Mouse (Mus musculus): ENCODE data around the gene Gnb3. TPM values are rescaled to one million over a fixed set of nuclear protein-coding genes. Genes with fewer than 3 reads are reported as not detected.
A peak's percentile ranks its signal among the peaks of the same experiment; 100 is the strongest.

The Gnb3 gene
- polyA plus RNA-seq, 1 experiment from 2014 or later = 0.29 TPM

DNA sequence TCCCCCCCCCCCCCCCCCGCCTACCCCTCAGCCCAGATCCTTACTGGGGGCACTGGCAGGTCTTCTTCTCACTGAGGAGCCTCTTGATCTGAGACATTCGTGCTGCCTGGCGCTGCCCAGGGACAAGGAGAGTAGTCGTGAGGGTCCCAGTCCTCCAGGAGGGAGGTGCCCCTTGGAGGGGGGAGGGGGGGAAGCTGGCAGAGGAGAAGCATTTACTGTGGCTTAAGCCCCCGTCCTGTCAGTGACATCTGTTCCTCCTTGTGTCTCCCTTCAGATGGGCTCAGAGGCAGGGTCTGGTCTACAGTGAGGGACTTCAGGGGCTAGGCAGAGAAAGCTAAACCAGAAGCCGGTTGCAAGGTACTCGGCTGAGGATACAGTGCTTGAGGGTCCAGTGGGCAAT is 26.5 kb upstream of the Gnb3 start:
- Histone ChIP-seq H3K27me3 (ENCODE audit: control insufficient read depth, insufficient read depth, low read depth, low read length) (peaks cover 24% of the 10 kb centered on the region), H3K9me3 (ENCODE audit: control insufficient read depth, low read length) (no peaks in the 10 kb centered on the region), H3K4me2 (ENCODE audit: low read depth, low read length) (no peak overlapping the region), H3K27ac (ENCODE audit: low read length) (no peak overlapping the region), H3K4me3 (ENCODE audit: low read length) (no peak overlapping the region), H3K9ac (ENCODE audit: low read length) (no peak overlapping the region), H3K4me1 (replicated peaks; ENCODE audit: control insufficient read depth, insufficient read depth, low read length) (peaks cover 11% of the 10 kb centered on the region), H3K36me3 (ENCODE audit: control insufficient read depth, insufficient read depth, low read length) (no peaks in the 10 kb centered on the region)
- ATAC-seq (ENCODE audit: low read depth) = no peak
- 59% methylated on average over 6 of the region's 7 CpGs for whole genome bisulfite sequencing

DNA sequence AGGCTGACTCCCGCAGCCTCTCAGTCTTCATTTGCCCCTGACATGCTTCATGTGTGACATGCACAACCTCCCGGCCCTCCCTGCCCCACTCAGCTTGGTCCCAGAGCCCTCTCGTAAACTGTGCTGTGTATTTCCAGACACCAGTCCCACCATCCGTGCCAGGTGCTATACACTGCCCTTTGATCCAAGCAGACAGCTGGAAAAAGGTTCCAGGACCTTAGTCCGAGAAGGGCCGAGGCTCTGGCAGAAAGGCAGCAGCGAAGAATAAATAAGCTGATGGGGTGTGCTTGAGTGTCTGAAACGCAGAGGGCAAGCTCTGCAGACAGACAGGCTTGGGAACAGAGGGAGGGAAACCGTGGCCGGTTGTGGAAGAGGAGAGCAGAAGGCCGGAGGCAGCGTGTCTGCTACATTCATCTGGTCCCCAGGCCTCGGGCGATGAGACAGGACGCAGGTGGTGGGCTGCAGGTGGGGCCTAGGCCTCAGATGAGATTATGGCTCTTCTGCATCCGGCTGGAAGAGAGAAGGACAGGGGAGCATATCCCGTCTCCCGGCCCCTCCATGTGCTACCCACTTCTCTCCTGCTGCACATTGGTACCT is 25.8 kb upstream of the Gnb3 start:
- H3K4me1 ChIP-seq (replicated peaks; ENCODE audit: control insufficient read depth, insufficient read depth, low read length) = peaks cover 11% of the 10 kb centered on the region
- no peak for ATAC-seq (ENCODE audit: low read depth)
- no peak overlapping the region for H3K4me3 ChIP-seq (ENCODE audit: low read length)
- H3K27me3 ChIP-seq (ENCODE audit: control insufficient read depth, insufficient read depth, low read depth, low read length) = peaks cover 29% of the 10 kb centered on the region
- H3K9me3 ChIP-seq (ENCODE audit: control insufficient read depth, low read length) = no peaks in the 10 kb centered on the region
- H3K4me2 ChIP-seq (ENCODE audit: low read depth, low read length) = no peak overlapping the region
- H3K9ac ChIP-seq (ENCODE audit: low read length) = no peak overlapping the region
- no peak overlapping the region for H3K27ac ChIP-seq (ENCODE audit: low read length)
- 33% methylated on average over 18 of the region's 18 CpGs for WGBS
- no peaks in the 10 kb centered on the region for H3K36me3 ChIP-seq (ENCODE audit: control insufficient read depth, insufficient read depth, low read length)

DNA sequence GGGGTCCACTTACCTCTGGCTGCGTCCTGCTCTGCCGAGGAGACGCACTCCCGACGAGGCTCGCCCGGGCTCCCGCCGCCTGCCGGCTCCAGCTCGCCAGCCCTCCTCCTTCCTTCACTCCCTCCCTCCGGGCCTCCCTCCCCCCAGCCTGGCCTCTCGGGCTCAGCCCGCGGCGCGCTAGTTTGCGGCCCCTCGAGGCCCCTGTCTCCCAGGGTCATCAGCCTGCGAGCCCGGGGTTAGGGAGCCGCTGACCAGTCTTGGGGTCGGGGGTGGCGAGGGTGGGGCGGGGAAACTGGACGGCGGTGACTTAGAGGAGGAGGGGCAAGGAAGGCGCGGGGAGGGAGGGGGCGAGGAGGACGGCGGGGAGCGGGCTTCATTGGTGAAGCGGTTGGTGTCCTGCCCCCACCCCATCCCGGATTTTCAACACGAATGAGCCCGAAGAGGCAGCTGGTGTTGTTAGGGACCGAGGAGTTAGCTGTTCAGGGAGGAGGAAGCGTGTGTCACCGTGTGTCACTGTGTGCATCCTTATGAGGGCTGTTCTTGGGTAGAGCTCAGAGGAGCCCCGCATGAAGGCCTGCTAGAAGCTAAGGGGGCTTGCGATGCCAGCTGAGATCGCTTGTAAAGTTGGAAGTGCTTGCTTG is 23.7 kb upstream of the Gnb3 start, which contains the start of gene Gpr162:
Gpr162 (minus strand) TSS at position 326 of the 641 bp plus-strand sequence.
- Histone ChIP-seq H3K4me1 (replicated peaks; ENCODE audit: control insufficient read depth, insufficient read depth, low read length) (peaks cover 11% of the 10 kb centered on the region), H3K4me3 (ENCODE audit: low read length) (peak within 1 kb of the TSS; percentile 59), H3K36me3 (ENCODE audit: control insufficient read depth, insufficient read depth, low read length) (no peaks in the 10 kb centered on the region), H3K9me3 (ENCODE audit: control insufficient read depth, low read length) (no peaks in the 10 kb centered on the region), H3K4me2 (ENCODE audit: low read depth, low read length) (peak within 1 kb of the TSS; percentile 99), H3K27me3 (ENCODE audit: control insufficient read depth, insufficient read depth, low read depth, low read length) (peaks cover 38% of the 10 kb centered on the region), H3K9ac (ENCODE audit: low read length) (peak within 1 kb of the TSS; percentile 72), H3K27ac (ENCODE audit: low read length) (no peak within 1 kb of the TSS)
- ATAC-seq (ENCODE audit: low read depth) = peak; percentile 66
- under 1% methylated on average over 38 of the region's 43 CpGs for WGBS

DNA sequence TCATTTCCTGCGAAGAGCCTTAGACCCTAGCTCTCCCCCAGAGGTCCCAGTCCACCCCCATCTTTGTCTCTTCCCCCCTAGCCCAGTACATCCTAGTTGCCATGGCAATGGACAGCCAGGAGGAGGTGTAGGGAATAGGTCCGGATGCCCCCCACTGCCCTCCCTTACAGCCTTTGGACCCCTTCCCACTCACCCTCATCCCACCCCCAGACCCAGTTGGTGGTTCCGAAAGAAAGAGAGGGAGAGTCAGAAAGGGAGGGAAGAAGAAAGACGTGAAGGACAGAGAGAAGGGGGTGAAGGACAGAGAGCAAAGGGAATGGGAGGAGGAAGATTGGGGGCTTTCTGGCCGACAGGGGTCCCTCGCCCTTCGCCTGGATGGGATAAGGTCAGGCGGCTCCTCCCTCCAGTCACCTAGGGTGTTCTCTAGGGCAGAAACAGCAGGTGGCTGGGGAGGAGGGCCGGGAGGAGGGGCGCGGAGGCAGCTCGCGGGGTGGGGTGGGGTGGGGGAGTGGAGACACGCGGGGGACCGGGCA is 23.1 kb upstream of the Gnb3 start:
- H3K36me3 ChIP-seq (ENCODE audit: control insufficient read depth, insufficient read depth, low read length) = no peaks in the 10 kb centered on the region
- ATAC-seq (ENCODE audit: low read depth) = peak; percentile 11
- H3K27me3 ChIP-seq (ENCODE audit: control insufficient read depth, insufficient read depth, low read depth, low read length) = peaks cover 44% of the 10 kb centered on the region
- WGBS = 2% methylated on average over 11 of the region's 16 CpGs
- peak overlapping the region; percentile 99 for H3K4me2 ChIP-seq (ENCODE audit: low read depth, low read length)
- H3K4me1 ChIP-seq (replicated peaks; ENCODE audit: control insufficient read depth, insufficient read depth, low read length) = peaks cover 12% of the 10 kb centered on the region
- H3K9ac ChIP-seq (ENCODE audit: low read length) = peak overlapping the region; percentile 72
- H3K9me3 ChIP-seq (ENCODE audit: control insufficient read depth, low read length) = no peaks in the 10 kb centered on the region
- H3K27ac ChIP-seq (ENCODE audit: low read length) = no peak overlapping the region
- H3K4me3 ChIP-seq (ENCODE audit: low read length) = peak overlapping the region; percentile 59

DNA sequence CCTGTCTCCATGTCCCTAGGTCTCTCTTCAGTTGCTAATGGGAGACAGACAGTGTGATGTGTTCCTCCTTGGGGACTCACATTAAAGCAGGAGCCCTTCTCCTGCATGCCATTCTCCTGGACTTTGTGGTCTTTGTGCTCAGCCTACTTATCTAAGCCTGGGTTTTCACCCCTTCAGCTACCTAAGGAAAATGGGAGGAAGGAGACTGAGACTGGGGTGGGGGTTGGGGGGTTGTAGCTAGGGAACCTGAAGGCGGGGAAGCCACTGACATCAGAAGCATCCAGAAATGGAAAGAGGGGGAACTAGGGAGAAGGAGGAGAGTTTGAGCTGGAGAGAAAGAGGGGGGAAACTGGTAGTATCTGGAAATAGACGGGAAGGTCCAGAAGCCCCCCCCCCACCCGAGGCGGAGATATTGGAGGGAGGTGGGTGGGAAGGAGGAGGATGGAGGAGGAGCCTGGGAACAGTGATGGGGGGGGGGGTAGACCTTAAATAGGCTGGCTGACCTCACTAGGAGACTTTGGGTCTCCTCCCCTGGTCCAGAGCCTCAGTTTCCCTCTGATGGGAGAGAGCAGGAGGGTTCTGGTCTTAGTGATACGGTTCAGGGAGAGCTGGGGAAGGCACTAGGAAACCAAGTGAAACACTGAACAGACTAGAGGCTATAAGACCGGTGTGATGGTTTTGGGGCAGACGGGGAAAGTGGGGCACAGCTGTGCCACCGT is 22.5 kb upstream of the Gnb3 start:
- 18% methylated on average over 8 of the region's 8 CpGs for WGBS
- peak overlapping the region; percentile 99 for H3K4me2 ChIP-seq (ENCODE audit: low read depth, low read length)
- no peak for ATAC-seq (ENCODE audit: low read depth)

DNA sequence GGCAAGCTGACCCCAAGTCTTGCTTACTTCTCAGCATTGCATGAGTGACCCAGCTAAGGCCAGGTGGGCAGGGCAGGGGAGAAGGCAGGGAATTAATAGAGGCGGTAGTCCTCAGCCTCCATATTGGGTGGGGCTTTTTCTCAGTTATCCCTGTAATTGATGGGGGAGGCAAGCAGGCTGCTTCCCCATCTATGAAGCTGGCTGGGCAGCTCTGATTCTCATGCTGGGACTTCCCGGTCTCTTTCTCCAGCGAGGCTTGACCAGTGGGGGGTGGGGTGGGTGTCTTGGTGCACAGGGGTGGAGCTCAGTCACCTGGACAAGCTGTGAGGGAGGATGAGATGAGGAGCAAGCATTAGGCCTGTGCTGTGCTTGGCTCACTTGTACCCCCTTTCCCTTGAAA is 21.7 kb upstream of the Gnb3 start:
- H3K36me3 ChIP-seq (ENCODE audit: control insufficient read depth, insufficient read depth, low read length) = no peaks in the 10 kb centered on the region
- H3K27ac ChIP-seq (ENCODE audit: low read length) = no peak overlapping the region
- no peak overlapping the region for H3K4me2 ChIP-seq (ENCODE audit: low read depth, low read length)
- H3K9me3 ChIP-seq (ENCODE audit: control insufficient read depth, low read length) = no peaks in the 10 kb centered on the region
- peaks cover 44% of the 10 kb centered on the region for H3K27me3 ChIP-seq (ENCODE audit: control insufficient read depth, insufficient read depth, low read depth, low read length)
- no peak for ATAC-seq (ENCODE audit: low read depth)
- no peak overlapping the region for H3K9ac ChIP-seq (ENCODE audit: low read length)
- peaks cover 18% of the 10 kb centered on the region for H3K4me1 ChIP-seq (replicated peaks; ENCODE audit: control insufficient read depth, insufficient read depth, low read length)
- H3K4me3 ChIP-seq (ENCODE audit: low read length) = no peak overlapping the region
- WGBS = 41% methylated on average over 3 of the region's 3 CpGs

More for the DNA sequence above, 22.5 kb upstream of the Gnb3 start:
- H3K4me1 ChIP-seq (replicated peaks; ENCODE audit: control insufficient read depth, insufficient read depth, low read length) = peaks cover 18% of the 10 kb centered on the region
- no peak overlapping the region for H3K9ac ChIP-seq (ENCODE audit: low read length)
- peaks cover 44% of the 10 kb centered on the region for H3K27me3 ChIP-seq (ENCODE audit: control insufficient read depth, insufficient read depth, low read depth, low read length)
- no peak overlapping the region for H3K27ac ChIP-seq (ENCODE audit: low read length)
- no peak overlapping the region; the same call in 1 of the 2 replicates for H3K4me3 ChIP-seq (ENCODE audit: low read length)
- H3K9me3 ChIP-seq (ENCODE audit: control insufficient read depth, low read length) = no peaks in the 10 kb centered on the region
- H3K36me3 ChIP-seq (ENCODE audit: control insufficient read depth, insufficient read depth, low read length) = no peaks in the 10 kb centered on the region

DNA sequence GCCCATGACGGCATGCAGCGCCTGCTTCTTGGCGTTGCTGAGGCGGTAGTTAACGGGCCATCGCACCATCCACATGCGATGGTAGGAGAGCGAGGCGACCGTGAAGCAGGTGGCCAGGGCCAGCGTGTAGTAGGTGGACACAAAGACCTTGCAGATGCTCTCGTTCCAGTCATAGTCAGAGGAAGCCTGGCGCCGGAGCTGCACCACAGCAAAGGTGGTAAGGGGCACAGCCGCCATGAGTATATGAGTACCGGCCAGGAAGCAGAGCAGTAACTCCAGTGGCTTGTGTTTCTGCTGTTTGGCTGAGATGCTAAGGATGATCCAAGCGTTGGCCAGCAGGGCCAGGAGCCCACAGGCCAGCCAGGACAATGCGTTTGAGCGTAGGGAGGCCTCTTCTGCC is 21.2 kb upstream of the Gnb3 start:
- Histone ChIP-seq H3K4me3 (ENCODE audit: low read length) (no peak overlapping the region), H3K36me3 (ENCODE audit: control insufficient read depth, insufficient read depth, low read length) (no peaks in the 10 kb centered on the region), H3K4me1 (replicated peaks; ENCODE audit: control insufficient read depth, insufficient read depth, low read length) (peaks cover 22% of the 10 kb centered on the region), H3K27me3 (ENCODE audit: control insufficient read depth, insufficient read depth, low read depth, low read length) (peaks cover 44% of the 10 kb centered on the region), H3K27ac (ENCODE audit: low read length) (no peak overlapping the region), H3K4me2 (ENCODE audit: low read depth, low read length) (no peak overlapping the region), H3K9ac (ENCODE audit: low read length) (no peak overlapping the region), H3K9me3 (ENCODE audit: control insufficient read depth, low read length) (no peaks in the 10 kb centered on the region)
- WGBS = 74% methylated on average over 19 of the region's 19 CpGs
- ATAC-seq (ENCODE audit: low read depth) = no peak

DNA sequence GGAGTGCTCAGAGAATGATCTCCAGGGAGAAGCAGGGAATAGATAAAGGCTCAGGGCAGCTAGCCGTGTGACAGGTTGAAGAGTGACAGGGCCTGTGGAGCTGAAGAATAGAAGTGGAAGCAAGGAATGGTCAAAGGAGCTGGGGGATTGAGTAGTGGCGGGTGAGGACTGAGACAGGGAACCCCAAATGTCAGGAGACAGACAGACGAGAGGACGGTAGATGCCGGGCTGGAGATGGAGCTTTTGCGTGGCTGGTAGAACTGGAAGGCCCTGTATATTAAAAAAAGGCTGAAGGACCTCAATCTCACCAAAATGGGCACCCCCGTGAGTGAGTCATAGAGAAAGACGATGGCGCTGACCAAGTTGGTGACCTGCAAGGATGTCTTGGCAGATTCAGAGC is 20.4 kb upstream of the Gnb3 start:
- Histone ChIP-seq H3K27ac (ENCODE audit: low read length) (no peak overlapping the region), H3K36me3 (ENCODE audit: control insufficient read depth, insufficient read depth, low read length) (no peaks in the 10 kb centered on the region), H3K4me2 (ENCODE audit: low read depth, low read length) (no peak overlapping the region), H3K4me1 (replicated peaks; ENCODE audit: control insufficient read depth, insufficient read depth, low read length) (peaks cover 24% of the 10 kb centered on the region), H3K4me3 (ENCODE audit: low read length) (no peak overlapping the region), H3K27me3 (ENCODE audit: control insufficient read depth, insufficient read depth, low read depth, low read length) (peaks cover 42% of the 10 kb centered on the region), H3K9ac (ENCODE audit: low read length) (no peak overlapping the region), H3K9me3 (ENCODE audit: control insufficient read depth, low read length) (no peaks in the 10 kb centered on the region)
- 81% methylated on average over 9 of the region's 9 CpGs for WGBS
- ATAC-seq (ENCODE audit: low read depth) = no peak

DNA sequence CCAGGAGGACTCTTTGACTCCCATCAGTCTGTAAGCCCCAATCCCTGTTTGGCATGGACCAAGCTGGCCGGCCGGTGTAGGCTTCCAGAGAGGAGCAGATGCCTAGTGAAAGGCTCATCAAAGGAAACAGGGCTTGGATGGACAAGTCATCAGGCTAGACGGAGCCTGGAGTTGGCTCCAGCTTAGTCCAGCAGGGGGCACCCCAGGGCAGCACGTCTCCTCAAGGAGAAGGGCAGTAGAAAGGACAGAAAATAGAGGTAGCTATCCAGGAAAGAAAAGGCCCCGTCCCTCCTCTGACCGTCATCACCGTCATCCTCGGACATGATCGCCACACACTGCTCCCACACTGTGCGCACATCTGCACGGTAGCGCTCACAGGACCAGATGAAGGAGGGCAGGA is 19.6 kb upstream of the Gnb3 start:
- H3K4me3 ChIP-seq (ENCODE audit: low read length) = no peak overlapping the region
- ATAC-seq (ENCODE audit: low read depth) = peak; percentile 26
- peaks cover 37% of the 10 kb centered on the region for H3K27me3 ChIP-seq (ENCODE audit: control insufficient read depth, insufficient read depth, low read depth, low read length)
- H3K9me3 ChIP-seq (ENCODE audit: control insufficient read depth, low read length) = no peaks in the 10 kb centered on the region
- H3K36me3 ChIP-seq (ENCODE audit: control insufficient read depth, insufficient read depth, low read length) = no peaks in the 10 kb centered on the region
- H3K4me1 ChIP-seq (replicated peaks; ENCODE audit: control insufficient read depth, insufficient read depth, low read length) = peaks cover 24% of the 10 kb centered on the region
- 5% methylated on average over 12 of the region's 12 CpGs for WGBS
- no peak overlapping the region; the same call in 1 of the 2 replicates for H3K9ac ChIP-seq (ENCODE audit: low read length)
- H3K27ac ChIP-seq (ENCODE audit: low read length) = no peak overlapping the region
- no peak overlapping the region for H3K4me2 ChIP-seq (ENCODE audit: low read depth, low read length)
